Mouse (Mus musculus) neutrophil, adult 5-6 weeks (primary cell): Measurements from ENCODE around the gene Gm49383. TPM values are rescaled to one million over a fixed set of nuclear protein-coding genes. Genes with fewer than 3 reads are reported as not detected.
A peak's percentile ranks its signal among the peaks of the same experiment; 100 is the strongest.
"Not testable (repeated sequence)": the region's sequence is repeated elsewhere in the genome, so short reads cannot be mapped to it uniquely, and the experiment has no call there.

ENCODE experiments used
- ATAC-seq: fragments of 151-379, 151-347 bp; 2 replicates; pipeline ENCODE4 v1.8.0; 2017; ENCODE audit warnings: mild to moderate bottlenecking, moderate TSS enrichment; ENCODE audit not compliant: insufficient number of reproducible peaks, poor library complexity, low FRiP score, severe bottlenecking; ENCODE audit errors: extremely low read depth
- total RNA-seq: library from RNA; stranded (forward); fragments of 200-1000 nt; gene quantifications from 2 replicates; pipeline ENCODE4 v1.2.3, GENCODE M21; 2017

Gene Gm49383
- total RNA-seq, 1 experiment from 2014 or later, result 9.4 TPM

GRCm38 (mm10) chr12:69168461-69169106 lies 28.3 kb downstream of the Gm49383 start, which contains the start of gene Lrr1:
Lrr1 (plus strand) TSS chr12:69168814.
- peak; percentile 95 for ATAC-seq

GRCm38 (mm10) chr12:69167656-69168460 lies 29.0 kb downstream of the Gm49383 start:
- no peak; the same call in 1 of the 2 replicates for ATAC-seq

- not testable (repeated sequence) for ATAC-seq
Observed at GRCm38 (mm10) chr12:69166861-69167581, 29.9 kb downstream of the Gm49383 start.

GRCm38 (mm10) chr12:69164904-69165303 lies 32.0 kb downstream of the Gm49383 start:
- no peak for ATAC-seq

- ATAC-seq, result not testable (repeated sequence)
Observed at GRCm38 (mm10) chr12:69163586-69163985, 33.3 kb downstream of the Gm49383 start.

DNA sequence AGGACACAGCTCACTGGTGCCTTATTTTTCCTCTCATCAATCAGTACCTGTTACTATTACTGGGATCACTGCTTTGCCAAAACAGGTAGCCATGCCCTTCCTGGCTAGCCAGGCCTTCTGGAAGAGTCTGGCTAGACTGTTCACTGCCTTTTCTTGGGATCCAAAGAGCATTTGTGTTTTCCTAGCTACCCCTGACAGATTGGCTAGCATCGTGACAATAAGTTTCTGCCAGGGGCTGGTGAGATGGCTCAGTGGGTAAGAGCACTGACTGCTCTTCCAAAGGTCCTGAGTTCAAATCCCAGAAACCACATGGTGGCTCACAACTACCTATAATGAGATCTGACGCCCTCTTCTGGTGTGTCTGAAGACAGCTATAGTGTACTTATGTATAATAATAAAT lies 36.2 kb downstream of the Gm49383 start:
- ATAC-seq, result not testable (repeated sequence)

DNA sequence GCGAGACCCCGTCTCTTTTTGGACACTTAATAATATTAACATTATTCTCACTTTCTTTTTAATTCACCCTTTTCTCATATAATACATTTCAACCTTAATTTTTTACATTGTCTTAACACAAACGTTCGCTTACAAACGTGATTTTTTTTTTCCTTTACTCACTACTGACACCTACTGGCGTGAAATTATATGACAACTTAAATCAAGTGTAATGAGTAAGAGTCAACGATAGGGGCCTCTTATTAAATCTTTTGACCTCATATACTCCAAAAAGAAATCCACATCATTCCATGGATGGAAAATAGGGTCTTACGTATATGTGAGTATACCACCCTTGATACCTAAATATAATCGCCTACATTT lies 37.3 kb downstream of the Gm49383 start:
- ATAC-seq, result peak; percentile 59

DNA sequence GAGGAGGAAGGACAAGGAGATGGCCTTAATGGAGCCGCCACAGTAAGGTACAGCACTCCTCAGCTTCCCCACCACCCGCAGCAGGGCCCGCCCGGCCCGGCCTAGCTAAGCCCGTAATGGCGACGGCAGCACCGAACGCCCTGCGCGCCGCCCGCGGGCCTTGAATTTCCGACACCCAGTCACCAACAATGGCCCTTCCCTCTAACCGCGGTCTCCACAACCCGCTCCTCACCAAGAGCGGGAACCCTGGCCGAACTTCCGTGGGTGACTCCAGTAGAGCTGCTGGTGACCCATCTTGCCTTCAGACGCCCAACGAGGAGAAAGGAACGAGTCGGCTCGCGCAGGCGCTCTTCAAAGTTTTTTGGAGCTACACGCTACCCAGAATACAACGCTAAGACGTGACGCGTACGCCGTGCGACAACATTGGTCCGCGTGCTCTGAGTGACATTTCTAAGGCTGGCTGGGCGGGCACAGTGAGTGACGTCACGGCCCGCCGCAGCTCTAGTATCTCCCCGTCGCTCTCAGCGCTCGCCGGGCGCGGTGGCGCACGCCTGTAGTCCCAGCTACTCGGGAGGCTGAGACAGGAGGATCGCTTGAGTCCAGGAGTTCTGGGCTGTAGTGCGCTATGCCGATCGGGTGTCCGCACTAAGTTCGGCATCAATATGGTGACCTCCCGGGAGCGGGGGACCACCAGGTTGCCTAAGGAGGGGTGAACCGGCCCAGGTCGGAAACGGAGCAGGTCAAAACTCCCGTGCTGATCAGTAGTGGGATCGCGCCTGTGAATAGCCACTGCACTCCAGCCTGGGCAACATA lies 37.9 kb downstream of the Gm49383 start, which contains the start of gene Rps29:
Gene Rps29, minus strand, starts transcription at position 422 of the 813 bp plus-strand sequence.
- peak; percentile 97 for ATAC-seq

DNA sequence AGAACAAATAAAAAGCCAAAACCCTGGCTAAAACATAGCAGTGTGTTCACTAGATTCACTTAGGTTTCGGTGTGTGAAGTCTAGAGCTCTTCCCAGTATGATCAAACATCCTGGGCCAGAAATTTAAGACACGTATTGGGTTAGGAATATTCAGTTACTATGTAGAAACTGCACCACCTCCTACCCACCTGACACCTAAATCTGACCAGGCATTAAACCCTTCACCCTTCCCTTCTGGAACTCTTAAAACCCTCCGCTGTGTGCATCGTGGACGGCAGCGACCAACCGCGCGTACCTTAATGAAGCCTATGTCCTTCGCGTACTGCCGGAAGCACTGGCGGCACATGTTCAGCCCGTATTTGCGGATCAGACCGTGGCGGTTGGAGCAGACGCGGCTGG lies 38.5 kb downstream of the Gm49383 start:
- no peak for ATAC-seq

GRCm38 (mm10) chr12:69157107-69157506 lies 39.8 kb downstream of the Gm49383 start:
- ATAC-seq, result no peak

DNA sequence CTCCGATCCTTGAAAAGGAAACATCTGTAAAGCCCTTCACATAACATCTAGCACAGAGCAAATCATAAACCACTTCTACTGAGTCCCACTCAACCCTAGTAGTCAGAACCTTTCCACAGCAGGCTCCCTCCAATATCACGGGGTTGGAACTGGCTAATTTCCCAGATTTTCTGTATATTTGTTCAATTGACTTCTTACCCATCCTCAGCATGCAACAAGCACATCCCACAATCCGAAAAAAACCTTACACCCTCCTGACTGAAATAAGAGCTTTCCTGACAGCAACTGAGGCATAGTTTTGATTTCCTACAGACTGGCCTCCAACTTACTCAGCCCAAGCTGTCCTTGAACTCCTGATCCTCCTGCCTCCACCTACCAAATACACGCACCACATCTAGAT lies 40.5 kb downstream of the Gm49383 start:
- ATAC-seq, result no peak

GRCm38 (mm10) chr12:69155923-69156322 lies 41.0 kb downstream of the Gm49383 start:
- no peak for ATAC-seq

DNA sequence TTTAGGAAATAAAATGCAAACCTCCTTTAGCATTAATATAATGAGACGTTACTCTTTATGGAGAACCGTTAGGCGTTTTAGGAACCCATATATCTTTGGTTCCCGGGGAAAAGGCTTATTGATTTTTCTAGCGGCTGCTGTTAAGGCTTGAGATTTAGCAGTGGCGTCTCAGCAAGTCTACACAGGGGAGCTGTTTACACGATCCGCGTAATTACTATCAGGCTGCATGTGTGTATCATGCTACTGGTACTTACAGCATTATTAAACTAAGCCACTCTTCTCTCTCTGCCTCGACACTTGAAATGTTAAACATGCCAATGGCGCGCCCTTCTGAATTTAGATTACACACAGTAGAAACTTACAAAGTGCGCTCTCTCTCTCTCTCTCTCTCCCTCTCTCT lies 46.9 kb downstream of the Gm49383 start:
- no peak for ATAC-seq

DNA sequence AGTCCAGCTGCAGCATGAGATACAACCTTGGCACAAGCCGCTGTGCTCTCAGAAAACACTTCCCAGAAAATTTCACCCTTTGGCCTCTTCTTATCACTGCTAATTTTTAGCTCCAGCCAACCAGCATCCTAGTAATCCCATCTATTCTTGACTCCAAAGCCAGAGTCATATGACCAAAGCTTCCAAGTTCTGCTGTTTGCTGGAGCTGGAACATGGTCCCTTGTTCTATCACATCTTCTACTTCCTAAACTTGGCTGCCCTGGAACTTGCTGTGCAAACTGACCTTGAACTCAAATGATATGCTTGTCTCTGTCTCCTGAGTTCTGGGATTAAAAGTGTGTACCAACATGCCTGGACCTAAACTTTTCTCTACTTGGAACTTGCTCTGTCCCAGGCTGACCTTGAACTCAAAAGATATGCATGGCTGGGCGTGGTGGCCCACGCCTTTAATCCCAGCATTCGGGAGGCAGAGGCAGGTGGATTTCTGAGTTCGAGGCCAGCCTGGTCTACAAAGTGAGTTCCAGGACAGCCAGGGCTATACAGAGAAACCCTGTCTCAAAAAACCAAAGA lies 49.7 kb downstream of the Gm49383 start:
- no peak for ATAC-seq

DNA sequence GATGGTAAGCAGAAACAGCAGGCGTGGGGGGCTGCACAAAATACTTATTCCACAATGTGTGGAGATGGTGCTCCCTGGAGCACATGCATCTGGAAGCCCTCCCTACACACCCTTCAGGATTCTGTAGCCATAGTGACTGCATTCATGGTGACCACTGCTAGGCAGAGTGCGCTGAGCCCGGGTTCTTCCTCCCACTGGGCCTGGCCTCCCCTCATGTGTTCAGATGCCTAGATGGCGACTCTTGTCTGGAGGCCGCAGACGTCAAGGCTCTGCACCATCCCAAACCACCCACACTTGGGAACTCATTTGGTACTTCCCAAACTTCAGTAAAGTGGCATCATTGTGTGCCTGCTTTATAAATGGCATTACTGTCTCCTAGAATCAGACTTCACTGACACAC lies 53.4 kb downstream of the Gm49383 start:
- no peak for ATAC-seq

- no peak for ATAC-seq
Observed at GRCm38 (mm10) chr12:69139841-69140240, 57.1 kb downstream of the Gm49383 start.

DNA sequence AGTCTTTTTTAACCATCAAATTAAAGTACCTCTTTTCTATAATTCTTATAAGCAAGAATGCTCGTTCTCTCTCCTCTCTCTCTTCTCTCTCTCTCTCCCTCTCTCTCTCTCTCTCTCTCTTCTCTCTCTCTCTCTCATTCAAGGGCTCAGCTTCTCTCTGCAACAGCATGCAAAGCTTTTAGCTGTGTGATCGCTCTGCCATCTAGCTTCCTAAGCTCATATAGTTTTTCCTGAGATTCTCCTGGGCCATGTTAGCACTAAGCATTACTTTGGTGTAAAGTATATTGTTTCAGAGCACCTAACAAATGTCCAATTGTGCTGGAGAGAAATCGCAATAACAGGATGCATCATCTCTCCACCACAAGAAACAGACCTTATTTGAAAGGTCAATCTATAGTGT lies 57.7 kb downstream of the Gm49383 start:
- ATAC-seq, result no peak
